14 mouse cellular contexts compared by ENCODE assay signal in the genomic region with DNA sequence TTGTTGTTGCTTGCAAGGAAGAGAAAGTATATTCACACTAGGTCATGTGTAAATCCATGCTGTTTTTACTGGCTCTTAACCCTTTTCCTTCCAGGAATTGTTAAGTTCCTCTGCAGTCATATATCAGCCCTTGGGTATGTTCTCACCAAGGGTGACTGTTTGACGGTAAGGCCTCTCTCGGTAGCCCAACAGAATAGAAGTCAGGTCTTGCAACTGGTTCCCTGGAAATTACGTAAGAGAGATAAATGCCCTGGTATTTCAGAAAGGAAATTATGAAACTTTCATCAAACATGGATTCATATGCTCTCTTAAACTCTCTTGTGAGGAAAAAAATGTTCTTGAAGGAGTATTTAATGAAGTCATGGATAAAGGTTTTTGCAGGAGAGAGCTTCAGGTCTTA. TPM values are rescaled to one million over a fixed set of nuclear protein-coding genes. Genes with fewer than 3 reads are reported as not detected.
"Had no signal": no experiment of that assay in that cellular context is flagged by ENCODE, and none has a peak within 500 bp of the region (broad histone marks: within the 10 kb centered on the region; RNA-seq: fewer than 3 reads in every experiment).

No protein-coding gene starts in this region.

- H3K4me3 ChIP-seq: layer of hippocampus, adult 2 months; left cerebral cortex, adult 2 months; liver, embryonic 13.5 days; midbrain, embryonic 13.5 days had no signal

- H3K4me1 ChIP-seq: liver, embryonic 13.5 days; midbrain, embryonic 13.5 days had no signal

- H3K27me3 ChIP-seq: liver, embryonic 13.5 days; midbrain, embryonic 13.5 days had no signal

- H3K4me2 ChIP-seq: liver, embryonic 13.5 days; lung, embryonic 14.5 days; midbrain, embryonic 13.5 days had no signal

- H3K27ac ChIP-seq: kidney, postnatal 0 days; liver, embryonic 13.5 days; macrophage; midbrain, embryonic 13.5 days had no signal

- DNase-seq: kidney, adult 11 months; kidney, adult 8-10 months; kidney, postnatal 25 days; liver, embryonic 13.5 days; thymus, adult 18-20 months; thymus, postnatal 36 days had no signal

- H3K9ac ChIP-seq: liver, embryonic 13.5 days; lung, embryonic 14.5 days; midbrain, embryonic 13.5 days had no signal

- H3K36me3 ChIP-seq: liver, embryonic 13.5 days; midbrain, embryonic 13.5 days had no signal

- H3K9me3 ChIP-seq: liver, embryonic 13.5 days; midbrain, embryonic 13.5 days had no signal

- ATAC-seq: midbrain, embryonic 13.5 days; midbrain, embryonic 16.5 days had no signal

RNA-seq across cellular contexts. Expression of gene Kcnj2, which starts 11.7 kb away (rescaled TPM):
- total RNA-seq: megakaryocyte-erythroid progenitor cell, adult 5-6 weeks had no signal
